Mouse (Mus musculus): ENCODE measurements at regions not wholly inside any gene's neighbourhood (a gene's known extent, or its start where the extent isn't known, plus 50 kb on each side); places are given as distances from the start of the nearest gene placed in this dataset.

DNA sequence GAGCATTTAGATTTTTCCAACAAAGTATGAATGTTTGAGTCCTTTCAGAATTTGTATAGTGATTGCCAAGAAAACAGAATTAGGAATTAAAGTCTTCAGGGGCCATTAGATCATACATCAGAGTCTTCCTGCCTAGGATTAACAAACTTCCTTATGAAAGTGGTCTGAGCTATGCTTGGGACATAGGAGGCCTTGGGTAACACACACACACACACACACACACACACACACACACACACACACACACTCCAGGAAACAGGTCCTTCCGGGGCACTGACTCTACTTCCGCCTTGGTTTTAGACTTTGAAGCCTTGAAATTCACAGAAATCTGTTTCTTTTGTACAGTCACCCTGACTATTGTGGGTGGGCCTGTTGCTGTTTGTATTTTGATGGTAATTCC lies 80.0 kb upstream of the Ddhd1 start:
- TF ChIP-seq CTCF (conservative IDR thresholded peaks at IDR 0.05; ENCODE audit: insufficient read depth, insufficient read length, low read depth, low read length) (no peak), POLR2A (IDR thresholded peaks at IDR 0.05; ENCODE audit: low read depth, low read length) (no peak)

Data from kidney, adult 2 months (tissue).